Mouse (Mus musculus) layer of hippocampus, adult 9-11 months (tissue): Measurements from ENCODE around the gene Trim3.

ENCODE experiments used
- DNase-seq: peaks from one replicate; pipeline ENCODE4 v3.0.0; 2022

The Trim3 gene

GRCm38 (mm10) chr7:105555571-105555970, 77.8 kb downstream of the Trim3 start:
- DNase-seq: no peak
